Mouse (Mus musculus) liver, adult 10 weeks (tissue): ENCODE measurements around the gene Rfk. TPM values are rescaled to one million over a fixed set of nuclear protein-coding genes. Genes with fewer than 3 reads are reported as not detected.

Source experiments
- polyA plus RNA-seq: library from polyadenylated mRNA; stranded (reverse); fragments of 350-450 nt; fragmentation: Illumina TruSeq; extraction: RNeasy Lipid Tissue Mini Kit (QIAGEN cat#74804); gene quantifications from one replicate; pipeline ENCODE4 v1.2.3, GENCODE M21; 2014; ENCODE audit warnings: low read depth, low replicate concordance

Gene Rfk
- polyA plus RNA-seq = 214 TPM

GRCm38 (mm10) chr19:17393841-17394591, at the start of gene Rfk:
TSS of gene Rfk (plus strand) at chr19:17394043.

GRCm38 (mm10) chr19:17372701-17373100, 21.1 kb upstream of the Rfk start, which contains the start of gene Gcnt1:
TSS of gene Gcnt1 (minus strand) at chr19:17372844.

Other genes starting within 250 kb of the Rfk start
- gene Gcnt1, start 21.2 kb upstream of the Rfk start, polyA plus RNA-seq = 0.40 TPM